Mouse (Mus musculus) left cerebral cortex, adult 11 months (tissue): ENCODE results near the gene Gnao1.

Experiments
- DNase-seq: peaks from one replicate; pipeline ENCODE4 v3.0.0; 2022; ENCODE audit warnings: low spot score

The Gnao1 gene

GRCm38 (mm10) chr8:94009243-94009845, 199.6 kb downstream of the Gnao1 start:
- DNase-seq, result no peak

GRCm38 (mm10) chr8:94010101-94010705, 200.4 kb downstream of the Gnao1 start:
- no peak for DNase-seq

DNA sequence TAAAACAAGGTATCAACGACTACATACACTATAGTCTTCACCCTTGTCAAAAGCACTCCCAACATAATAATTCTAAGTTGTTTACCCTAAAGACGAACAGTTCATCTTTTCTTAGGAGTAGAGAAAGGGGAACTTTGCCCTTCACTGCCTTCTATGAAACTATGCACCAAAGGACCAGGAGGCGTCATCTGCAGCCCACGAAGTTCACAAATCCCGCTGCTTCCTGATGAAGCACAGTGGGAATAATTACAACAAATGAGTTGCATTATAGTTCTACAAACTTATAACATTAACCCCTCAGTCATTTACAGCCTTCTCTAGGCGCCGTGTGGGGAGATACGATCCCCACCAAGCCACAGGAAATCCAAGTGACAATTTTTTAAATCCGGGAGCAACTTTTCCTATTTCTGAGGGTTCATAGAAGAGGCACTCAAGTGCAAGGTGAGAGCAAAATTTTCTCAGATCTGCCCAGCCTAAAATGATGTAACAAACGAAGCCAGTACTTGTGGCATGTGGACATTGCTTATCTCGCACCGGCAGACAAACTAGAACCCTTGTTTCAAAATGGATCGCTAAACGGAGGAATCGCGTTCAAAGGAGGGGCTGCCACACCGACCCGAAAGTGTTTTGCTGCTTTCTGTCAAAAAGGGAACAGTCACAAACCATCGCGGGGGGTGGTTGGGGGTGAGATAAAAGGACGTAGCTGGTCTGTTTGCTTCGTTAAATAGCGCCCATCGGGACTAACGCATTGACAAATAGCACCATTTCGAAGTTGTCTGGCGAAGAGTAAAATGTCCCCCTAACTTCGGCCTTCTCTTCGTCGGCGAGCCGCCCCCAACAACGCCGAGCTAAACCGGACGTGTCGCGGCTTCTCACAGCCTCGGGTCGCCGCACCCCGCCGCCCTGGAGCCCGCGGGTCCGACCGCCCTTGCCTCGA, 201.6 kb downstream of the Gnao1 start:
- DNase-seq, result no peak

DNA sequence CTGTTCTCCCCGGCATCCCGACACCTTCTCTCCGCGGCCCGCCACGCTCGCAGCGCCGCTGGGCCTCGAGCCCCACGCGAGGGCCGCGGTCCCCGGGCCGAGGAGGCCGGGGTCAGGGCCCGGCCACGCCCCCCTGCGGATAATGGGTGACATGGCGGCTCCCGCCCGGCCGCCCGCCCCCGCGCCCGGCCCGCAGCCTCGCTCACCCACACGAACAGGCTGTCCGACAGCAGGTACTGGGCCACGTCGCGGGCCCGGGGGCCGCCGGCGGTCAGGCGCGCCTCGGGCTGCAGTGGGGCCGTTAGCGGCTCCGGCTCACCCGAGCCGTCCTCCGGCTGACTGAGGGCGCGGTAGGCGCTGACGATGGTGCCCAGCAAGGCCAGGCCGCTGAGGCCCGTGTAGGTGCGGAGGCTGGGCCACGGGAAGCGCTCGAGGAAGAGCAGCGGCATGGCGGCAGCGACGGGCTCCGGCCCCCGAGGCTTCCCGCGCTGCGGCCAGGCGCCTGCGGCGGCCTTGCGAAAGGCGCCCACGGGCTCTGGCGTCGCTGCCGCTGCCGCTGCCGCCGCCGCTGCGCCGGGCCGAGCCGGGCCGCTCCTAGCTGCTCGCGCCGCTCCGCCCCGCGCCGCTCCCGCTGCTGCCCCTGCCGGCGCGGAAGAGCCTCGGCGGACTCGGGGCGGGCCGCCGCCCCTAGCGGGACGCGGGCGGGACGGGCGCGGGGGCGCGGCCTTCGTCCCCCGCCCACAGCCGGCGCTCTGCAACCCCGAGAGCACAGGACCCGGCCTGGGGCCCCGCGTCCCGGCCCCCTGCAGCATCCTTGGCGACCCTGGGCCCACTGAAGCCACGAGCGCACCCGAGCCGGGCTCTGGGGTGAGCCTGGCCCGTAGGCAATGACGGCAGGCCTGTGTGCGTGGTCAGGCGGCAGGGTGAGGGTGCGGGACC, 202.5 kb downstream of the Gnao1 start, which contains the start of gene Amfr:
Amfr (minus strand) TSS at position 830 of the 939 bp plus-strand sequence.
- no peak for DNase-seq

GRCm38 (mm10) chr8:94013026-94013612, 203.4 kb downstream of the Gnao1 start:
- DNase-seq, result no peak
